Mouse (Mus musculus) forebrain, postnatal 0 days (tissue): ENCODE data around the gene Tnik. TPM values are rescaled to one million over a fixed set of nuclear protein-coding genes. Genes with fewer than 3 reads are reported as not detected.
A peak's percentile ranks its signal among the peaks of the same experiment; 100 is the strongest.

ENCODE experiments used
- ATAC-seq: fragments of 200-750 bp; cut with Nextera tagmentation; 2 replicates; pipeline ENCODE4 v1.8.0; 2017; ENCODE audit warnings: mild to moderate bottlenecking, moderate library complexity
- DNase-seq: peaks from one replicate; pipeline ENCODE4 v3.0.0-alpha.2; 2015
- H3K27ac ChIP-seq: fragments of 300-500 bp; sonication (generic); 2 replicates; pipeline ENCODE4 v1.5.1; 2014; ENCODE audit warnings: low read depth, mild to moderate bottlenecking, antibody characterized with exemption, low read length, moderate library complexity, mixed read lengths
- H3K27me3 ChIP-seq: fragments of 300-500 bp; sonication (generic); 2 replicates; pipeline ENCODE4 v1.6.1; 2014; ENCODE audit warnings: mild to moderate bottlenecking, low read length, mixed read lengths; ENCODE audit not compliant: insufficient read depth
- H3K36me3 ChIP-seq: fragments of 300-500 bp; sonication (generic); 2 replicates; pipeline ENCODE4 v1.6.1; 2014; ENCODE audit warnings: mild to moderate bottlenecking, moderate library complexity; ENCODE audit not compliant: insufficient read depth
- H3K4me1 ChIP-seq: fragments of 300-500 bp; sonication (generic); 2 replicates; pipeline ENCODE4 v1.6.1; 2014; ENCODE audit warnings: antibody characterized with exemption; ENCODE audit not compliant: insufficient read depth
- H3K4me2 ChIP-seq: fragments of 300-500 bp; sonication (generic); 2 replicates; pipeline ENCODE4 v1.6.1; 2014; ENCODE audit warnings: low read depth, mild to moderate bottlenecking, moderate library complexity
- H3K4me3 ChIP-seq: fragments of 300-500 bp; sonication (generic); 2 replicates; pipeline ENCODE4 v1.5.1; 2014; ENCODE audit warnings: low read depth, low read length, mixed read lengths
- H3K9ac ChIP-seq: fragments of 300-500 bp; sonication (generic); 2 replicates; pipeline ENCODE4 v1.6.1; 2014; ENCODE audit warnings: mild to moderate bottlenecking
- H3K9me3 ChIP-seq: fragments of 300-500 bp; sonication (generic); 2 replicates; pipeline ENCODE4 v1.6.1; 2016; ENCODE audit warnings: low read length
- CTCF ChIP-seq: sonication (generic); IDR thresholded peaks from 2 replicates; pipeline ENCODE4 v1.5.1; 2016; ENCODE audit warnings: antibody characterized with exemption, control low read depth, low read depth
- WGBS: fragments of 180-500 bp; shearing (Covaris S2); extraction: QIAGEN DNeasy Blood & Tissue Kit; methylation state at CpG from one replicate; pipeline ENCODE4 v1.1.7; 2014; 5-methylcytosine and 5-hydroxymethylcytosine counted together
- polyA plus RNA-seq: library from polyadenylated mRNA; unstranded; fragments of >200 nt; fragmentation: Nextera tagmentation; extraction: Ambion mirVana; gene quantifications from 2 replicates; pipeline ENCODE4 v1.2.1, GENCODE M21; 2015
- total RNA-seq: library from RNA; depleted of rRNA; stranded (reverse); fragments of >200 nt; gene quantifications from 2 replicates; pipeline ENCODE4 v1.2.3, GENCODE M21; 2014

Gene Tnik
- total and polyA plus RNA-seq, 2 experiments from 2014 or later: 43.0 to 125 TPM

- no peaks in the 10 kb centered on the region for H3K36me3 ChIP-seq
- no peaks in the 10 kb centered on the region for H3K27me3 ChIP-seq
- H3K4me1 ChIP-seq: peaks cover 21% of the 10 kb centered on the region
- WGBS: 3% methylated on average over 26 of the region's 26 CpGs
- DNase-seq: peak; percentile 81
- peak overlapping the region; percentile 86 for H3K4me2 ChIP-seq
- ATAC-seq: peak; percentile 7
- peak overlapping the region; percentile 95 for H3K27ac ChIP-seq
- peak overlapping the region; percentile 89 for H3K4me3 ChIP-seq
- no peaks in the 10 kb centered on the region for H3K9me3 ChIP-seq
- H3K9ac ChIP-seq: peak overlapping the region; percentile 94
- TF ChIP-seq CTCF: no peak
These were observed 1.2 kb downstream of the Tnik start for GRCm38 (mm10) chr3:28263948-28264840.

- no peak for ATAC-seq
- DNase-seq: no peak
- WGBS: 12% methylated on average over 5 of the region's 5 CpGs
- Histone ChIP-seq H3K9ac (peak overlapping the region; percentile 94), H3K36me3 (no peaks in the 10 kb centered on the region), H3K27me3 (no peaks in the 10 kb centered on the region), H3K27ac (peak overlapping the region; percentile 95), H3K4me2 (peak overlapping the region; percentile 86), H3K9me3 (no peaks in the 10 kb centered on the region), H3K4me3 (peak overlapping the region; percentile 89), H3K4me1 (peaks cover 21% of the 10 kb centered on the region)
- no peak; the same call in 1 of the 2 replicates for TF ChIP-seq CTCF
These were observed 1.8 kb downstream of the Tnik start for GRCm38 (mm10) chr3:28264841-28265150.

GRCm38 (mm10) chr3:28265183-28265582 lies 2.2 kb downstream of the Tnik start:
- no peaks in the 10 kb centered on the region for H3K27me3 ChIP-seq
- no peaks in the 10 kb centered on the region for H3K36me3 ChIP-seq
- DNase-seq (no peak), ATAC-seq (peak; percentile 10)
- H3K9me3 ChIP-seq: no peaks in the 10 kb centered on the region
- no peak for TF ChIP-seq CTCF
- H3K4me2 ChIP-seq: peak overlapping the region; percentile 86
- peak overlapping the region; percentile 95 for H3K27ac ChIP-seq
- peaks cover 21% of the 10 kb centered on the region for H3K4me1 ChIP-seq
- peak overlapping the region; percentile 94 for H3K9ac ChIP-seq
- H3K4me3 ChIP-seq: peak overlapping the region; percentile 89
- 13% methylated on average over 4 of the region's 4 CpGs for WGBS

- H3K9ac ChIP-seq: peak overlapping the region; percentile 94
- H3K27ac ChIP-seq: peak overlapping the region; percentile 95
- peak overlapping the region; percentile 86 for H3K4me2 ChIP-seq
- no peaks in the 10 kb centered on the region for H3K36me3 ChIP-seq
- ATAC-seq (no peak), DNase-seq (peak; percentile 60)
- peak overlapping the region; percentile 89 for H3K4me3 ChIP-seq
- H3K27me3 ChIP-seq: no peaks in the 10 kb centered on the region
- no peaks in the 10 kb centered on the region for H3K9me3 ChIP-seq
- H3K4me1 ChIP-seq: peaks cover 24% of the 10 kb centered on the region
- no peak for TF ChIP-seq CTCF
- 34% methylated on average over 5 of the region's 5 CpGs for WGBS
These were observed 2.6 kb downstream of the Tnik start for GRCm38 (mm10) chr3:28265656-28266055.

GRCm38 (mm10) chr3:28267211-28267610 lies 4.2 kb downstream of the Tnik start:
- H3K9me3 ChIP-seq: no peaks in the 10 kb centered on the region
- DNase-seq (no peak), ATAC-seq (no peak)
- H3K4me1 ChIP-seq: peaks cover 24% of the 10 kb centered on the region
- peak overlapping the region; percentile 86 for H3K4me2 ChIP-seq
- H3K27me3 ChIP-seq: no peaks in the 10 kb centered on the region
- H3K4me3 ChIP-seq: no peak overlapping the region
- H3K36me3 ChIP-seq: no peaks in the 10 kb centered on the region
- no peak overlapping the region for H3K27ac ChIP-seq
- no peak overlapping the region for H3K9ac ChIP-seq
- no peak for TF ChIP-seq CTCF
- WGBS: 76% methylated on average over 7 of the region's 7 CpGs

GRCm38 (mm10) chr3:28269716-28270115 lies 6.7 kb downstream of the Tnik start:
- Histone ChIP-seq H3K36me3 (no peaks in the 10 kb centered on the region), H3K9me3 (no peaks in the 10 kb centered on the region), H3K27ac (no peak overlapping the region), H3K4me3 (no peak overlapping the region), H3K27me3 (no peaks in the 10 kb centered on the region), H3K4me2 (no peak overlapping the region), H3K9ac (no peak overlapping the region), H3K4me1 (peaks cover 24% of the 10 kb centered on the region)
- WGBS: 45% methylated on average over 2 of the region's 2 CpGs
- no peak for TF ChIP-seq CTCF
- DNase-seq: no peak
- no peak for ATAC-seq

- peaks cover 18% of the 10 kb centered on the region for H3K4me1 ChIP-seq
- H3K9me3 ChIP-seq: no peaks in the 10 kb centered on the region
- H3K9ac ChIP-seq: no peak overlapping the region
- TF ChIP-seq CTCF: no peak
- no peaks in the 10 kb centered on the region for H3K36me3 ChIP-seq
- no peak overlapping the region for H3K4me2 ChIP-seq
- H3K4me3 ChIP-seq: no peak overlapping the region
- DNase-seq: no peak
- H3K27me3 ChIP-seq: no peaks in the 10 kb centered on the region
- H3K27ac ChIP-seq: no peak overlapping the region
- ATAC-seq: no peak
These were observed 8.9 kb downstream of the Tnik start for GRCm38 (mm10) chr3:28271884-28272283.
